Mouse (Mus musculus) splenic B cell, adult 2 months (primary cell): Measurements from ENCODE around the gene Phlda1.
"Not testable (repeated sequence)": the region's sequence is repeated elsewhere in the genome, so short reads cannot be mapped to it uniquely, and the experiment has no call there.

Experiments used
- DNase-seq: peaks from one replicate; pipeline ENCODE4 v3.0.0-alpha.2; 2011; ENCODE audit warnings: low read depth, low spot score
- H3K27me3 ChIP-seq: 2 replicates; pipeline ENCODE4 v1.6.1; 2012; ENCODE audit warnings: mild to moderate bottlenecking, low read length, moderate library complexity, mixed read lengths; ENCODE audit not compliant: control insufficient read depth, poor library complexity, insufficient read depth, severe bottlenecking
- H3K36me3 ChIP-seq: 2 replicates; pipeline ENCODE4 v1.6.1; 2012; ENCODE audit warnings: mild to moderate bottlenecking, low read length, moderate library complexity, mixed read lengths; ENCODE audit not compliant: control insufficient read depth, poor library complexity, insufficient read depth, severe bottlenecking

Phlda1 gene

DNA sequence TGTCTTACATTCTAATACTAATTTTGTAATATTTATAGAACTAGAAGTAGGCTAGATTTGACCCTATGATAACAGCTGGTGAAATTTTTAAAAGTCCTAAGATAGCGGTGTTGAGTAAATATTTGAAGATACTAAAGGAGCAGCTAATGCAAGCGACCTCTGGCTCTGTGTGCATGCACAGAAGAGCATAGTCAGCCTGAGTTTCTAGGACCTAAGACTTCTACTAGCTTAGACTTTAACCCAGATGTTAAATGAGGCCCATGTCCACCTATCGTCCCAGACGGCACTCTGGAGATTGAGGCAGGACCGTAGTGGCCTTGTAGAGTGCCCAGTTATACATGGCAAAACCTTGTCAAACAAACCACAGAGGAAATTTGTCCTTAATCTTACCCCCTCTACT lies 22.0 kb upstream of the Phlda1 start:
- Histone ChIP-seq H3K36me3 (no peaks in the 10 kb centered on the region; the same call in none of the 2 replicates), H3K27me3 (no peaks in the 10 kb centered on the region)
- no peak for DNase-seq

DNA sequence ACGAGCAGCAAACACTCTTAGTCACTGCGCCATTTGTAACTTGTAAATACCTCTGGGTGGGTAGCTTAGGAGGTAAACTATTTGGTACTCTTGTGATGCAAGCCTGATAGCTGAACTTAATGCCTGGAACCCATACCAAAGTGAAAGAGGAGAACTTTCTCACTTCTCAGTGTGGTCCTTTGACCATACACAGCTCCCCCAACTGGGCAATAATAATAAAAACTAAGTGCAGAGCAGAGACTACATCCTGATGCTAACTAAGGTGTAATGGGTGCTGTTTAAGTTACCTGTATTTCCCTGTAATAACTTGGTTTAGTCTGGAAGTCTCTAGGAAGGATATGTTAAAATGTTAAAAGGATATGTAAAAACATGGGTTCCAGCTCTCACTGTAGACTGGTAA lies 17.3 kb upstream of the Phlda1 start:
- DNase-seq: peak; percentile 60
- H3K36me3 ChIP-seq: peaks cover 8% of the 10 kb centered on the region; the same call in 1 of the 2 replicates
- H3K27me3 ChIP-seq: no peaks in the 10 kb centered on the region

DNA sequence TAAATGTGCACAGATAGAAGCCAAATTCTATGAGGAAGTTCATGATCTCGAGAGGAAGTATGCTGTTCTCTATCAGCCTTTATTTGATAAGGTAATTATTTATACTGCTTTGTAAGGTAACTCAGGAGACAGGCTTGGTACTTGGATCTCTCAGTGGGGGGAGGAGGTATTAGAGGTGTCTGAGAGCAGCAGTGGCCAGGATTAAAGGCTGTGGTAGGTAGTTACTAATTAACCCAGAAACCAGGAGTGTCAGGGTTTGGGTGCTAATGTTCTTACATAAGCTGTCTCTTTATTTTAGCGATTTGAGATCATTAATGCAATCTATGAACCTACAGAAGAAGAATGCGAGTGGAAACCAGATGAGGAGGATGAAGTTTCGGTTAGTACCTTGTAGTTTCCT lies 16.0 kb upstream of the Phlda1 start:
- DNase-seq, H3K27me3 ChIP-seq: not testable (repeated sequence)
- peaks cover 11% of the 10 kb centered on the region; the same call in 1 of the 2 replicates for H3K36me3 ChIP-seq

DNA sequence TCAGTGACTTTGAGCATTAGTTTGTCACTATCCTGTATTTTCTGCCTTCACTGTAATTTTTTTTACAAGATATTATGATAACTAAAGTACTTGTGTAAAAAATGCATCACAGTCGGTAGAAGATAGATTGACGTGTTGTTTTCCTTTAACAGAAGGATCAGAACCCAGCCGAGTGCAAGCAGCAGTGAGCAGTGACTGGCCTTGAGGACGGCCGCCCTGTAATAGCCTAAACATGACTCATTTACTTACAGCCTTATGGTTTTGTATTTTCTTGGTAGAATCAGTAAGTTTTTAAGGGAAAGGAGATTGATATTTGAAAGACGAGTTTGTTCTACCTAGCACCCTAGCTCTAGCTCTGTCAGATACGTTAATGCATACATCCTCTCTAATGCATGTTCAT lies 10.2 kb upstream of the Phlda1 start:
- Histone ChIP-seq H3K36me3 (peaks cover 16% of the 10 kb centered on the region; the same call in 1 of the 2 replicates), H3K27me3 (no peaks in the 10 kb centered on the region)
- no peak for DNase-seq

DNA sequence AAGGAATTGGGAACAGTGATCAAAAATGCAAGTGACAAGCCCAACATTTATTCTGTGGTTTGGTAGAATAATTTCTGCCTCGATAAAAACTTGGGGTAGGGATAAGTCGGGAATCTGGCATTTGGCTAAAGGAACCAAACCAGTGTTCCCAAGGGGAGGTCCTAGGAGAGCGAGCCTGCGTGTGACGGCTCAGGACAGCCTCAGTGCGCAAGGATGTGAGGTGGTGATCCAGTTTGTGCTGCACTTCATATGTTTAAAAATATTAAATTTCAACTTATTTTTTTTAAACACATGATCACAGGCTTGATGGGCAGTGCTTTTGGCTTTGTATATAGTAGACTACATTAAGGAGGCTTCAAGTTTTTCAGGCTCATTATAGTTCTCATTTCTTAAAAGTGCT lies 6.2 kb upstream of the Phlda1 start:
- DNase-seq: no peak
- Histone ChIP-seq H3K36me3 (peaks cover 10% of the 10 kb centered on the region; the same call in 1 of the 2 replicates), H3K27me3 (no peaks in the 10 kb centered on the region)

DNA sequence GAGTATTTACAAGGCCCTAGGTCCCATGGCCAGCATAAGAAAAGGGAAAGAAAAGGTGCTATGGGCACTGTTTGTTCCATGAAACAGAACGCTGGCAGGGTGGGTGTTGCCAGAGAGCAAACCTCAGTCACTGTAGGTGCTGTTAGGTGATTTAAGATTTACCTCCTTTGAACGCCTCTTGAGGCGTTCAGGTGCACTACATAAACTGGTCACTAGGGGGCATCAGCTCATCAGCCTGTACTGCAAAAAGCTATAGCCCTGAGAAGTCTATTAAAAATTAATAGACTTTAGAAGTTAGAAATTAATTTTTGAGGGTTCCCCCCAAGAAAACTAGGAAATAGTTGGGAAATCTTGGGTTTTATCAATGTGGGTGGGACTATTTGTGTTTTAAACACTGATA lies 3.0 kb upstream of the Phlda1 start:
- Histone ChIP-seq H3K36me3 (no peaks in the 10 kb centered on the region), H3K27me3 (no peaks in the 10 kb centered on the region)
- DNase-seq: peak; percentile 90

DNA sequence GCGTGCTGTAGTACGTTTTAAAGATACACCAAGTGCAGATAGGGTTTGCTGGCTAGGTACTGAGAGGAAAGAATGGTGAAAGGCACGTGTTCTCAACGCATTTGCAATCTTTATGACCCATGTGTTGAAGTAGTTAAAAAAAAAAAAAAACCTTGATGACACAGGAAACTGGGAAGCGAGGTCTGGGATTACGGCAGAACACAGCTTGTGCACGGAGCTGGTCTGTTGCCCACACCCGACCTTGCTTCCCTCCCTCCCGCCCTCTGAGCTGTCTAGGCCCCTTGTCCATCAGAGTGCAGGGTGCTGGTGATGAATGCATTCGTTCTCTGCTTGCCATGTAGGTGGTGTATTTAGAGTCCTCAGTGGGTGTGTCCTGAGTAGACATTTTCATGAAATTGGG lies 2.4 kb upstream of the Phlda1 start:
- DNase-seq: no peak
- Histone ChIP-seq H3K27me3 (no peaks in the 10 kb centered on the region), H3K36me3 (no peaks in the 10 kb centered on the region)

DNA sequence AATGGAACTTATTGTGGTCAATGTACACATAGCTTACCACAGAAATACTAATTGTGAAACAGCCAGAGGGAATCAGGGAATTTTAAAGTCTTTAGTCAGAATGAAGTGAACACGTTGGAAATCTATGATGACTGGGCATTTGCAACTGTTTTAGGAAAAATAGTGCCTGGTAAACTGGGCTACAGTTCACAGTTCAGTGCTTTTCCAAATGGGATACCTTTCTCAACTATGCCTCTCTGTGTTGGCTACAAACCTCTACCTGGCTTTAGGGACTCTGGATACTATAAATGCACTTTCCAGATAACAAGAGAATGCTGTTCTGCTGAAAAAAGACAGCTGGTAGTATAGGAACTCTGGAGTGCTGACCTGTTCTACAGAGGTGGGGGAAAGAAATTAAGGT lies 1.5 kb upstream of the Phlda1 start:
- no peak for DNase-seq
- H3K36me3 ChIP-seq: no peaks in the 10 kb centered on the region
- H3K27me3 ChIP-seq: no peaks in the 10 kb centered on the region

DNA sequence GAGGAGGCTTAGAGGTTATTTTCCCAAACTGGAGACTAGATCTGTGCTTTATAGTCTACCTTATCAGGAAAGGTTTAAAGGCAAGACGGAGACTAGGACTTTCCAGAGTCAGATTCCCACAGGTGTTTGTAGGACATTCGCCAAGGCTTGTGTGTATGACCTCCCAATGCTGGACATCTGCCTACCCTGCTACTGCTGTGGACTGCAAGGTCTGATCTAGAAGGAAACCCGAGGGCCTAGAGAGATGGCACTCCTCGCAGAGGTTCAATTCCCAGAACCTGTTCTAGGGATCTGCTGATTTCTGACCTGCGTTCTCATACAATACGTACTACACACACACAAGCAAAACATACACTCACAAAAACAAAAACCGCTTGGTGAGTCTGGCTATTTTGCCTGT lies 680 bp upstream of the Phlda1 start:
- Histone ChIP-seq H3K36me3 (no peaks in the 10 kb centered on the region), H3K27me3 (no peaks in the 10 kb centered on the region)
- DNase-seq: no peak

DNA sequence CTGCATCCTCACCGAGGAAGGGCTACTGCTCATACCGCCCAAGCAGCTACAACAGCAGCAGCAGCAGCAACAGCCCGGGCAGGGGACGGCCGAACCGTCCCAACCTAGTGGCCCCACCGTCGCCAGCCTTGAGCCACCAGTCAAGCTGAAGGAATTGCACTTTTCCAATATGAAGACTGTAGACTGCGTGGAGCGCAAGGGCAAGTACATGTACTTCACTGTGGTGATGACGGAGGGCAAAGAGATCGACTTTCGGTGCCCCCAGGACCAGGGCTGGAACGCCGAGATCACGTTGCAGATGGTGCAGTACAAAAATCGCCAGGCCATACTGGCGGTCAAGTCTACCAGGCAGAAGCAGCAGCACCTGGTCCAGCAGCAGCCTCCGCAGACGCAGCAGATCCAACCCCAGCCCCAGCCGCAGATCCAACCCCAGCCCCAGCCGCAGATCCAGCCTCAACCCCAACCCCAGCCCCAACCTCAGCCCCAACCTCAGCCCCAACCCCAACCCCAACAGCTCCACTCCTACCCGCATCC lies 907 bp downstream of the Phlda1 start:
- no peak for DNase-seq
- Histone ChIP-seq H3K36me3 (no peaks in the 10 kb centered on the region), H3K27me3 (no peaks in the 10 kb centered on the region)

DNA sequence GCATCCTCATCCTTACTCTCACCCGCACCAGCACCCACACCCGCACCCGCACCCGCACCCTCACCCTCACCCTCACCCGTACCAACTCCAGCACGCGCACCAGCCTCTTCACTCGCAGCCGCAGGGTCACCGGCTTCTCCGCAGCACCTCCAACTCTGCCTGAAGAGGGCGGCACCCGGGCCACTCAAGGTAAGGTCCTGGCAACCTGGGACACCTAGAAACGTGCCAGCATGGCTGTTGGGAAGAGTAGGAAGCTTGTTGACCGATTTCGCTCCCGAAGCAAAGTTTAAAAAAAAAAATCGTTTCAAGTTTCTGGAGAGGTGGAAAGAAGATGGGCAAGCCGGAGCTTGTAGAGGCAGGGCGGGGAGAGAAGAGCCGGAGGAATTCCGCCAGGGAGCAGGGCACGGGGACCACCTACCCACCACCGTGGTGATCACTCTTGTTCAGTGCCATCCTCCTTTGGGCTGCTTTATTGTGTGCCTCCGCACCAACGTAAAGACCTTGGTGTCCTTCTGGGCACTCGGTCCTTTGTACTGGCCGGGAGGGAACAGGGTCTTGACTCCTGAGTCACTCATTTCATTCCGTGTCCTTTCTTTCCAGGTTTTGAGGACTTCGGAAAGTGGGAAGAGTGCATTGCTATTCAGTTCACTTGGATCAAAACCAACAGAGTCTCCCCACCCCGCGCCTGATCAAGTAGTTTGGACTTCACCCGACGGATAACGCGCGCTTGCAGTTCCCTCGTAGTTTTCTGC lies 1.6 kb downstream of the Phlda1 start:
- no peaks in the 10 kb centered on the region for H3K27me3 ChIP-seq
- no peaks in the 10 kb centered on the region for H3K36me3 ChIP-seq
- peak; percentile 67 for DNase-seq

DNA sequence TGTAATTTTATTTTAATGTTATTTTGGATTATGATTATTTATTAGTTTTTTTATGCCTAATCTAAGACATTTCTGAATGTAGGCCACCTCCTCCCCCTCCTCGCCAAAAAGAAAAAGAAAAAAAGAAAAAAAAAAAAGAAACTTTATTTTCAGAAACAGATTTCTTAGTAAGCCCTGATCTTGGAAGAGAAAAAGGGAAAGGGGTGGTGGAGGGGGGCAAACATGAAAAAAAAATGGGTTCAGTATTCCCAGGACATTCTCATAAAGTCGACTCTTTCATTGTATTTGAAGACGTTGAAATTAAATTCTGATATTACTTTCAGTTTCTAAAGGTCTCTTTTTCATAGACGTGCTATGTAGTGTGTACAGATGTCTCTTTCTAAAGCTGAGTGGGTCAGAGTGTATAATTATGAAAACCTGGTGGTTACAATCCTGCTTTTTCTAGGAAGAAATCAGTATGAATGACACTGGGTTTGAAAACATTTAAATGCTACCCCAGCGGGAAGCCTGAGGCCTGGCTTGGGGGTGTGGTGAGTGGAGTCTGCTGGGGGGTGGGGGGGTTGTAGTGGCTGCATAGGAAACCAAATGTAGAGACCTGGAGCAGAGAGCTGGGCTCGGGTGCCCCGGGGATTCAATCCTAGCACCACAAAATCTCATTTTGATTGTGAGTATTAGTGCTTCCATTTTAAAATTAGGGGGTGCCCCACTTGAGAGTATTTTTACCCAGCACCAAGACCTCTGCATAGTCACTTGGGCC lies 2.4 kb downstream of the Phlda1 start:
- no peaks in the 10 kb centered on the region for H3K27me3 ChIP-seq
- no peaks in the 10 kb centered on the region for H3K36me3 ChIP-seq
- no peak for DNase-seq

DNA sequence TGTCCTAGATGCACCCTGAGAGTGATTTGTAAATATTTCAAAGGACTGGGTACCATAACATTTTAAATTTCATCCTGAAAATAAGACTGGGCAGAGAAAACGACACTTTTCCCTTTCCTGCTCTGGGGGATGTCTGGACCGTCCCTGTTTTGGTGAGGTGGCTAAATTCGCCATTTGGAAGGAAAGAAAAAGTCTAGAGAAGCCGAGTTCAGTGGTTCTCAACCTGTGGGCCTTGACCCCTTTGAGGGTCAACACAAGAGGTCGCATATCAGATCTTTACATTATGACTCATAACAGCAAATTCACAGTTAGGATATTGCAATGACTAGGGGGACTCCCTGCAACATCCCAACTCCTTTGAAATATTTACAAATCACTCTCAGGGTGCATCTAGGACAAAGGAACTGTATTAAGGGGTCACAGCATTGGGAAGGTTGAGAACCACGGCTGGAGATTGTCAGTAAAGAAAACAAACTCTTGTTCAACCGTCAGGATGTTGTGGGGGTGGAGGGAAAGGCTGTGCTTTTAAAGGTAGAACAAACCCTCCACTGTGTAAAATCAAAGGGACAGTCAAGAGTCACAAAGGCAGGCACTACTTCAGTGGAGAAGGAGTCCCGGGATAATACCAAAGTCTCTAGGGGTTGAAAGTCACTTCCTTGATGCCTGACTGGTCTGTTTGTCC lies 3.2 kb downstream of the Phlda1 start:
- Histone ChIP-seq H3K27me3 (no peaks in the 10 kb centered on the region), H3K36me3 (no peaks in the 10 kb centered on the region)
- DNase-seq: no peak

DNA sequence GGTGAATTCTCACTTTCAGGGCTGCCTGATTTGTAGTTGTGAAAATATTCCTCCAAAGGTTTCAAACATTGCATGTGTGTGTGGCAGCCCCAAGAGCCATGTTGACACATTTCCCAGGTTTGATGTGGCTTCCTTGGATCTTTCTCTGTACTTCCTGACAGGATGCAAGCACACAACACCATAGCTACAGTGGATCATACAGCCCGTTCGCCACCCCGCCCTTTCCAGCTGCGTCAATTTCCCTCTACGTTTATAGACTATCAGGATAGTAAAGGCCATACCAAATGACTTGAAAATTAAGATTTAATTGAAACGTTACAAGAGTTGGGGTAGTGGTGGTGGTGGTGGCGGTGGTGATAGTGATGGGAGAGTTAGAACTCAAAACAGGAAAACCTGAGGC lies 3.9 kb downstream of the Phlda1 start:
- DNase-seq: no peak
- H3K27me3 ChIP-seq: no peaks in the 10 kb centered on the region

DNA sequence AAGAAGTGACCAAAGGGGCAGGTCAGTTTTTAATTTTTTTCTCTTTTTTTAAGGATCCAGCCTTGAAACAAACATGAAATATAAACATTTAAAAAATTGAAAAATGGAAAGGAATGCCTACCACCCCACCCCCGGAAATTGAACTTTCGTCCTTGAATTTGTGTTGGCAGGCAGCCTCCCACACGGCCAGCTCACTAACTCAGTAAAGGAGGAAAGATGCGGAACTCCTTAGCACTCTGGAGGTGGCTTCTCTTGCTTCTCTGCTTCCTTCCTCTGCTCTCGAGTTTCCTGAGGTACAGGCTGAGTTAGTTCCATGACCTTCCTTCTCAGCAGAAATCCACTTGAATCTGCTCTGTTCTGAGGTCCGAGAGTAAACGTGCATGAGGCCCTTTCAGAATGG lies 4.7 kb downstream of the Phlda1 start:
- DNase-seq: no peak
- Histone ChIP-seq H3K36me3 (no peaks in the 10 kb centered on the region), H3K27me3 (no peaks in the 10 kb centered on the region)

More for the DNA sequence above, 3.9 kb downstream of the Phlda1 start:
- H3K36me3 ChIP-seq: no peaks in the 10 kb centered on the region
